Mouse (Mus musculus) intestine, embryonic 16.5 days (tissue): ENCODE results near the gene Nek9. TPM values are rescaled to one million over a fixed set of nuclear protein-coding genes. Genes with fewer than 3 reads are reported as not detected.

Experiments used
- ATAC-seq: fragments of 200-750 bp; cut with Nextera tagmentation; 2 replicates; pipeline ENCODE4 v1.8.0; 2017; ENCODE audit warnings: moderate TSS enrichment, moderate library complexity
- H3K27ac ChIP-seq: fragments of 300-500 bp; sonication (generic); 2 replicates; pipeline ENCODE4 v1.5.1; 2014; ENCODE audit warnings: mild to moderate bottlenecking, low read length
- H3K27me3 ChIP-seq: fragments of 300-500 bp; sonication (generic); replicated peaks from 2 replicates; pipeline ENCODE4 v1.6.1; 2014; ENCODE audit warnings: low read length, control low read depth, mixed read lengths; ENCODE audit not compliant: control insufficient read depth, insufficient read depth
- H3K36me3 ChIP-seq: fragments of 300-500 bp; sonication (generic); 2 replicates; pipeline ENCODE4 v1.6.1; 2014; ENCODE audit warnings: low read length, control low read depth; ENCODE audit not compliant: control insufficient read depth, insufficient read depth
- H3K4me1 ChIP-seq: fragments of 300-500 bp; sonication (generic); 2 replicates; pipeline ENCODE4 v1.6.1; 2014; ENCODE audit warnings: low read length, control low read depth, mixed read lengths; ENCODE audit not compliant: control insufficient read depth, insufficient read depth
- H3K4me2 ChIP-seq: fragments of 300-500 bp; sonication (generic); 2 replicates; pipeline ENCODE4 v1.6.1; 2014; ENCODE audit warnings: low read depth, low read length, control low read depth
- H3K4me3 ChIP-seq: fragments of 300-500 bp; sonication (generic); 2 replicates; pipeline ENCODE4 v1.5.1; 2014; ENCODE audit warnings: mild to moderate bottlenecking, low read length
- H3K9ac ChIP-seq: fragments of 300-500 bp; sonication (generic); 2 replicates; pipeline ENCODE4 v1.6.1; 2014; ENCODE audit warnings: low read depth, low read length
- H3K9me3 ChIP-seq: fragments of 300-500 bp; sonication (generic); 2 replicates; pipeline ENCODE4 v1.6.1; 2016; ENCODE audit warnings: low read length, control low read depth; ENCODE audit not compliant: control insufficient read depth
- WGBS: fragments of 180-500 bp; shearing (Covaris S2); extraction: QIAGEN DNeasy Blood & Tissue Kit; methylation state at CpG from one replicate; pipeline ENCODE4 v1.1.7; 2014; 5-methylcytosine and 5-hydroxymethylcytosine counted together
- polyA plus RNA-seq: library from polyadenylated mRNA; unstranded; fragments of >200 nt; fragmentation: Nextera tagmentation; extraction: Ambion mirVana; gene quantifications from 2 replicates; pipeline ENCODE4 v1.2.1, GENCODE M21; 2015

Nek9 gene
- polyA plus RNA-seq, 1 experiment from 2014 or later = 13.2 TPM

DNA sequence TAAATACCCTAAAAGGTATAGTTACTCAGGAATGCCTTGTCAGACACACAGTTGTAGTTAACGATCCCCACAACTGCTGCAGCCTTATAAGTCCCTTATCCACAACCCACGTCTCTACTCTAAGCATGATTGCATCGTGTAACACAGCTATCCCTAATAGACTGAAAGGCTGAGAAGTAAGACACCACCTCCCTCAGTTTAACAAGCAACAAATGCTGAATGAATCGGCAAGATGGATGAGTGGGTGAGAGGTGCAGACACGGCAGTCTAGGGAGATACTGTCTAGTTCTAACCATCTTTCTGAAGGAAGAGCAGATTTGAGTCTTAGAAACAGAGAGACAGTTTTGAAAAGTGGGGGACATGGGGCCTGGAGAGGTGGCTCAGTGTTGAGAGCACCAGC, 76.0 kb downstream of the Nek9 start:
- H3K4me3 ChIP-seq = no peak overlapping the region
- H3K36me3 ChIP-seq = no peaks in the 10 kb centered on the region
- 81% methylated on average over 5 of the region's 5 CpGs for WGBS
- H3K27ac ChIP-seq = peak overlapping the region; percentile 52; the same call in 1 of the 2 replicates
- no peak overlapping the region for H3K9ac ChIP-seq
- 0 out of 2 replicates have a peak, but pooled peaks have one; percentile 5 for ATAC-seq
- no peak overlapping the region for H3K4me2 ChIP-seq
- no peaks in the 10 kb centered on the region for H3K9me3 ChIP-seq
- H3K27me3 ChIP-seq = no peaks in the 10 kb centered on the region
- peaks cover 4% of the 10 kb centered on the region; the same call in 1 of the 2 replicates for H3K4me1 ChIP-seq

DNA sequence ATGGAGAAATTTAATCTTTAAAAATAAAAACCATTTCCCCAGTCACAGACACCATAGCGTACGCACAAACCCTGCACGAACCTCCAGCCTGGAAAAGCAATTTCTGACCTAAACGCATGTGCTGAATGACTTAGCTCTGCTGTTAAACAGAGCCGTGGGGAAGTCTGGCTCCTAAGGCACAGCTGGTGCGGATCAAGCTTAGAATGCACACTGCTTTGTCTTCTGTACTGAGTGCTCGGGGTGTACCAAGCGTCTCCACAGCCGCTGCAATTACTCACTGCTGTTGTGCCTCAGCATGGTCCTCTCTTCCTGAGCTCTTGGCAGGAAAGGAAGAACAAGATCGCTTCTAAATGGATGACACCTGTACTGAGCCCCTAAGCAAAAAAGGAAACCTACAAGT, 76.7 kb downstream of the Nek9 start:
- no peaks in the 10 kb centered on the region for H3K27me3 ChIP-seq
- 43% methylated on average over 10 of the region's 10 CpGs for WGBS
- H3K4me2 ChIP-seq = no peak overlapping the region
- H3K4me1 ChIP-seq = peaks cover 4% of the 10 kb centered on the region; the same call in 1 of the 2 replicates
- no peak overlapping the region for H3K4me3 ChIP-seq
- H3K36me3 ChIP-seq = no peaks in the 10 kb centered on the region
- H3K9me3 ChIP-seq = no peaks in the 10 kb centered on the region
- no peak overlapping the region for H3K9ac ChIP-seq
- ATAC-seq = peak; percentile 80
- 0 out of 2 replicates have a peak overlapping the region, but pooled peaks have one; percentile 17 for H3K27ac ChIP-seq

DNA sequence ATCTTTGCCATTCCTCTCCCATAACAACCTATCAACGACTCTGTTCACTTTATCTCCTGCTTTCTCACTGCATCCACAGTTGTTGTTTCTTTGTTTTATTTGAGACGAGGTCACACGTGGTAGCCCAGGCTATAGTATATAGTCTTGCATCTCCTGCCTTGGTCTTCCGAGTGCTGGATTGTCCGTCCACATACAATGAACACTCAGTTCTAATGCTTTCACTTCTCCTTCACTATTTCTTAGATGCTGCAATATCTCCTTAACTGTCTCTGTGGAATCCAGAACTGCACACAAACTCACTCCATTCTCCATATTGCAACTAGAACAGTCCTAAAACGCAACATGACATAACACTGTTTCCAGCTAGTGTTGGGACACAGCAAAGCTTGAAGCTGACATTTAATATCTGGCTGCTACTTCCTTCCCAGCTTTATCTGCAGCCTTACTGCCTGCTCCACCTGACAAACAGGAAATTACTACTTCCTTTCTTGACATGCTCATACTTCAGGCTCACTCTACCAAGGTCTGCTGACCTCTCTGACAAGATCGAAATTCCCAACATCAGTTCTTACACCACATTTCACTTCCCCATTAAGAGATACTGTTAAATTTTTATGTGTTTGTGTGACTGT, 82.0 kb downstream of the Nek9 start:
- Histone ChIP-seq H3K27ac (0 out of 2 replicates have a peak overlapping the region, but pooled peaks have one; percentile 1), H3K9me3 (no peaks in the 10 kb centered on the region), H3K36me3 (no peaks in the 10 kb centered on the region), H3K27me3 (no peaks in the 10 kb centered on the region), H3K4me3 (no peak overlapping the region), H3K4me1 (no peaks in the 10 kb centered on the region), H3K4me2 (no peak overlapping the region), H3K9ac (no peak overlapping the region)
- no peak for ATAC-seq
- WGBS = 80% methylated on average over 7 of the region's 7 CpGs

DNA sequence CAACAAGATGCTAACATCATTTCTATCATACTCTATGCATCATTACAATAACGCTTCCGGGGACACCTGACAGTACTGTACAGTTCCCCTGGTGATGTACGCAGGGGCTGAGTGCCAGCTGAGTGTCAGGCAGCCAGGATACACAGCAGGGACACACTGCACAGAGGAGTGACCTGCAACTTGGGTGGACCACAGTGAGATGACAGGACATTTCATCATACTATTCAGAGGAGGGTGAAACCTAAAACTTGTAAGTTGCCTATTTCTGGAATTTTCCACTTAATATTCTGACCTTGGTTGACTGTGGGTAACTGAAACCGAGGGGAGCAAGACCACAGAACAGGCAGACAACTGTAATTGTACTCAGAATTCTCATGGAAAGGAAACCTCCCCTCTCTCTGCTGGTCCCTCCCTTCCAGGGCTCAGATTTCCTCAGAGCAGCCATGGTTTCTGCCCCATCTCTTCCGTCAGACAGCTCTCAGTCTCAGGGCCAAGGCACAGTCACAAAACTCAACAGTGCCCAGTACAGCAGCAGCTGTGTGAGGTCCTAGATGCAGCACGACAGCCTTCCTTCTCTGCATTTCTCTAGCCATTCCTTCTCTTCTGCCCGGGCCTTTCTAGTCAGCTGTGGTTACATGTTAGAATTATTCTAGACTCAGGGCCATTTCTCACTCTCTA, 82.9 kb downstream of the Nek9 start:
- H3K4me2 ChIP-seq = no peak overlapping the region
- no peaks in the 10 kb centered on the region for H3K27me3 ChIP-seq
- H3K9me3 ChIP-seq = no peaks in the 10 kb centered on the region
- no peak overlapping the region for H3K27ac ChIP-seq
- H3K4me3 ChIP-seq = no peak overlapping the region
- no peak overlapping the region for H3K9ac ChIP-seq
- no peaks in the 10 kb centered on the region for H3K36me3 ChIP-seq
- ATAC-seq = no peak
- H3K4me1 ChIP-seq = no peaks in the 10 kb centered on the region
- 67% methylated on average over 7 of the region's 7 CpGs for WGBS

DNA sequence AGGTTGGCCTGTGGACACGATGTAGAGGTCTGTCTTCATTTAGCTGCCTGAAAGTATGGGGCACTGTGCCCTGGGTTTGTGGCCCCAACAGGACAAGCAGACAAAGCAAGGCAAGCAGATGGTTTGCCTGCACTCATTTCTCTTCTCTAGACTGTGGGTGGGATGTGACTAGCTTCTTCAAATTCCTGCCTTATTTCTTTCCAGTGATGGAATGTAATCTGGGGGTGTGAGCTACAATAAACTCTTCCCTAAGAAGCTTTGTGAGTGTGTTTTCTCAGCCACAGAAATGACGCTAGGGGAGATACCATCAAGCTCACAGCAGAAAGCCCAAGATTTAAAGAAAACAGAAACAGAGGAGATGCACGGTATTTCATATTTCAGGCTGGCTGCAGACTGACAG, 87.1 kb downstream of the Nek9 start:
- 73% methylated on average over 3 of the region's 3 CpGs for WGBS
- no peak for ATAC-seq
- H3K9ac ChIP-seq = no peak overlapping the region
- H3K9me3 ChIP-seq = no peaks in the 10 kb centered on the region
- no peak overlapping the region for H3K27ac ChIP-seq
- no peaks in the 10 kb centered on the region for H3K27me3 ChIP-seq
- no peak overlapping the region for H3K4me2 ChIP-seq
- no peaks in the 10 kb centered on the region for H3K4me1 ChIP-seq
- H3K36me3 ChIP-seq = no peaks in the 10 kb centered on the region
- no peak overlapping the region for H3K4me3 ChIP-seq

Other genes with a start within 250 kb of the Nek9 start
- 1.7 and 2.3 TPM in 2 replicates for gene Prox2, start 228.6 kb downstream of the Nek9 start, polyA plus RNA-seq
- gene Dlst, start 228.5 kb downstream of the Nek9 start, polyA plus RNA-seq = 146 and 158 TPM in 2 replicates
- 2.4 TPM in 2 replicates for gene Rps6kl1, start 188.1 kb downstream of the Nek9 start, polyA plus RNA-seq
- gene Pgf, start 161.6 kb downstream of the Nek9 start, polyA plus RNA-seq = 12.4 and 14.0 TPM in 2 replicates
- 67.6 and 74.8 TPM in 2 replicates for gene Eif2b2, start 119.9 kb downstream of the Nek9 start, polyA plus RNA-seq
- gene Mlh3, start 68.8 kb downstream of the Nek9 start, polyA plus RNA-seq = 5.5 and 5.7 TPM in 2 replicates
- 50.2 and 52.3 TPM in 2 replicates for gene Acyp1, start 50.9 kb downstream of the Nek9 start, polyA plus RNA-seq
- 1.5 TPM in 2 replicates for gene Zc2hc1c, start 50.8 kb downstream of the Nek9 start, polyA plus RNA-seq
- 346 and 352 TPM in 2 replicates for gene Tmed10, start 35.5 kb upstream of the Nek9 start, polyA plus RNA-seq
- 6.4 and 6.6 TPM in 2 replicates for gene Fos, start 134.5 kb upstream of the Nek9 start, polyA plus RNA-seq